In genomic region chr8:115706411-115706860, GRCm38 (mm10) we compare ENCODE assay signal across 8 mouse cellular contexts. TPM values are rescaled to one million over a fixed set of nuclear protein-coding genes. Genes with fewer than 3 reads are reported as not detected.
DNase-seq lines count a peak whose midpoint lies in the region; ATAC-seq and TF ChIP-seq lines count a peak whose summit lies in the region.

No protein-coding gene starts in this region.

- H3K36me3 ChIP-seq in hindbrain, postnatal 0 days (ENCODE audit: insufficient read depth, low read length) = no peaks in the 10 kb centered on the region
- no peaks in the 10 kb centered on the region for H3K36me3 ChIP-seq in lung, embryonic 16.5 days (ENCODE audit: control insufficient read depth, insufficient read depth, low read length)

- 2% methylated on average over 36 of the region's 39 CpGs for WGBS in hindbrain, postnatal 0 days
- WGBS in lung, embryonic 16.5 days = 0% methylated on average over 33 of the region's 39 CpGs

- peak overlapping the region; percentile 70 for H3K4me3 ChIP-seq in left cerebral cortex, adult 2 months
- peak overlapping the region; percentile 67 for H3K4me3 ChIP-seq in hindbrain, postnatal 0 days (ENCODE audit: low read length)
- peak overlapping the region; percentile 76 for H3K4me3 ChIP-seq in lung, embryonic 16.5 days (ENCODE audit: low read length)

- no peaks in the 10 kb centered on the region for H3K4me1 ChIP-seq in hindbrain, postnatal 0 days (ENCODE audit: insufficient read depth, low read length)
- peaks cover 2% of the 10 kb centered on the region; the same call in 1 of the 2 replicates for H3K4me1 ChIP-seq in lung, embryonic 16.5 days (replicated peaks; ENCODE audit: control insufficient read depth, insufficient read depth, low read length)

- peak overlapping the region; percentile 84 for H3K4me2 ChIP-seq in hindbrain, postnatal 0 days (ENCODE audit: low read depth, low read length)
- peak overlapping the region; percentile 68 for H3K4me2 ChIP-seq in lung, embryonic 16.5 days (ENCODE audit: low read depth, low read length)

- peak; percentile 43 for ATAC-seq in hindbrain, postnatal 0 days
- peak; percentile 8; the same call in 1 of the 2 replicates for ATAC-seq in lung, embryonic 16.5 days (ENCODE audit: low read depth)
- no peak for ATAC-seq in monocyte, adult 5-6 weeks (replicated peaks; ENCODE audit: insufficient number of reproducible peaks, low FRiP score, low TSS enrichment, poor library complexity, severe bottlenecking)

- peak; percentile 39 to 59 for DNase-seq in left cerebral cortex, adult 2 months (ENCODE audit: extremely low spot score in 1 of 2, low spot score in 2 of 2)
- DNase-seq in left cerebral cortex, postnatal 14 days (ENCODE audit: low spot score in 2 of 2) = no peak
- DNase-seq in cerebellum, adult 11 months = peak; percentile 48
- peak; percentile 21 for DNase-seq in forelimb bud, embryonic 11.5 days (ENCODE audit: low read depth, low spot score)
- DNase-seq in hindbrain, postnatal 0 days (ENCODE audit: low spot score) = peak; percentile 36
- peak; percentile 9 to 18 for DNase-seq in right cerebral cortex, postnatal 36 days (ENCODE audit: low spot score in 2 of 2)

- H3K9ac ChIP-seq in hindbrain, postnatal 0 days (replicated peaks; ENCODE audit: low read length) = peak overlapping the region; percentile 60
- H3K9ac ChIP-seq in lung, embryonic 16.5 days (ENCODE audit: low read length) = peak overlapping the region; percentile 83

- intact Hi-C loops in left cerebral cortex, adult 2 months (cut with DNase I) = loop anchor here (2.0 to 10.0 kb wide), 8 partner anchors 304 to 1254 kb away; no protein-coding TSS in a partner anchor
- intact Hi-C loops in left cerebral cortex, postnatal 14 days (cut with DNase I) = loop anchor here (5.0 to 10.0 kb wide), 6 partner anchors 304 to 1254 kb away; no protein-coding TSS in a partner anchor

- no peak for TF ChIP-seq CTCF in left cerebral cortex, adult 2 months (IDR thresholded peaks at IDR 0.05)
- TF ChIP-seq CTCF in hindbrain, postnatal 0 days (IDR thresholded peaks at IDR 0.05; ENCODE audit: low read depth) = no peak

- peak overlapping the region; percentile 71 for H3K27ac ChIP-seq in left cerebral cortex, adult 2 months
- peak overlapping the region; percentile 81 for H3K27ac ChIP-seq in hindbrain, postnatal 0 days
- peak overlapping the region; percentile 97 for H3K27ac ChIP-seq in lung, embryonic 16.5 days (ENCODE audit: low read length)

- H3K27me3 ChIP-seq in hindbrain, postnatal 0 days (ENCODE audit: insufficient read depth, low read length) = peaks cover 7% of the 10 kb centered on the region; the same call in 1 of the 2 replicates
- H3K27me3 ChIP-seq in lung, embryonic 16.5 days (ENCODE audit: control insufficient read depth, insufficient read depth, low read depth, low read length) = no peaks in the 10 kb centered on the region; the same call in 1 of the 2 replicates

- no peaks in the 10 kb centered on the region for H3K9me3 ChIP-seq in hindbrain, postnatal 0 days (ENCODE audit: low read length)
- no peaks in the 10 kb centered on the region for H3K9me3 ChIP-seq in lung, embryonic 16.5 days (ENCODE audit: control insufficient read depth, low read length)

RNA-seq across cellular contexts. Expression of gene Maf, which starts 1.2 kb away (rescaled TPM):
- 10 to 100 TPM; 26.7 to 27.9 TPM for total RNA-seq in left cerebral cortex, adult 2 months (2021)
- 10 to 100 TPM; 24.7 to 25.5 TPM for total RNA-seq in left cerebral cortex, postnatal 14 days (2021)
- 24.4 and 26.8 TPM in 2 replicates for total RNA-seq in hindbrain, postnatal 0 days (2014; rRNA removed)
- polyA plus RNA-seq in hindbrain, postnatal 0 days (2015; fragmentation: Nextera tagmentation; extraction: Ambion mirVana) = 8.1 and 8.9 TPM in 2 replicates
- 13.4 and 13.8 TPM in 2 replicates for polyA plus RNA-seq in lung, embryonic 16.5 days (2015; fragmentation: Nextera tagmentation; extraction: Ambion mirVana)
- total RNA-seq in monocyte, adult 5-6 weeks (2017) = 4.6 to 9.1 TPM (median 5.0 TPM) in 3 replicates

Comparison
In these comparisons a context has a peak if more than half of its experiments do, and no peak if none do; other contexts are left out.
1. DNase-seq: peak in left cerebral cortex, adult 2 months (2 of 2), cerebellum, adult 11 months (single experiment), forelimb bud, embryonic 11.5 days (single experiment), hindbrain, postnatal 0 days (single experiment) and right cerebral cortex, postnatal 36 days (2 of 2); none in left cerebral cortex, postnatal 14 days (0 of 2).
2. Peak in every context shown above with its lines, with median percentiles within 50 percentile points of each other: H3K27ac ChIP-seq and H3K4me3 ChIP-seq.